Mouse (Mus musculus) spleen, adult 2 months (tissue): ENCODE results near the gene Spata46.

Experiments
- CTCF ChIP-seq: fragments of 200-500 bp; IDR thresholded peaks from 2 replicates; pipeline ENCODE4 v1.5.1; 2011; ENCODE audit warnings: mild to moderate bottlenecking, inconsistent platforms; ENCODE audit not compliant: insufficient read depth, insufficient read length, insufficient replicate concordance; ENCODE audit errors: extremely low read depth
- POLR2A ChIP-seq: fragments of 200-500 bp; IDR thresholded peaks from 2 replicates; pipeline ENCODE4 v1.6.1; 2011; ENCODE audit warnings: low read depth, low read length, inconsistent platforms

GRCm38 (mm10) chr1:170339943-170340342, 31.3 kb downstream of the Spata46 start:
- TF ChIP-seq CTCF (no peak), POLR2A (no peak)
